Mouse (Mus musculus) testis, postnatal 10 days (tissue): Measurements from ENCODE around the gene Eif2b3.

Source experiments
- DNase-seq: peaks from one replicate; pipeline ENCODE4 v3.0.0; 2021; ENCODE audit warnings: low spot score

Eif2b3 gene

DNA sequence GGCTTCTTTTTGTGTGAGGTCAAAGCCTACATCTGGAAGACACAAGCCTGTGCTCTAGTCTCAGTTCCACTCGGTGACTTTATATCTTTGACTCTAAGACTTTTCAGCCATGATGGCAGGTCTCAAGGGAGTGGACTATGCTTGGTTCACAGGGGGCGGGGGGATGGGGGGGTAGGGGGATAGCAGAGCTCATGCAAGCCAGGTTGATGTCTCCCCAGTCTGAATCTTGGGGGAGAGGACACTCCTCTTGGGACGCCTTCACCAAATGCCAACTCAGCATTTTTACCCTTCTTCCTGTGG lies 105.0 kb downstream of the Eif2b3 start:
- DNase-seq: no peak

DNA sequence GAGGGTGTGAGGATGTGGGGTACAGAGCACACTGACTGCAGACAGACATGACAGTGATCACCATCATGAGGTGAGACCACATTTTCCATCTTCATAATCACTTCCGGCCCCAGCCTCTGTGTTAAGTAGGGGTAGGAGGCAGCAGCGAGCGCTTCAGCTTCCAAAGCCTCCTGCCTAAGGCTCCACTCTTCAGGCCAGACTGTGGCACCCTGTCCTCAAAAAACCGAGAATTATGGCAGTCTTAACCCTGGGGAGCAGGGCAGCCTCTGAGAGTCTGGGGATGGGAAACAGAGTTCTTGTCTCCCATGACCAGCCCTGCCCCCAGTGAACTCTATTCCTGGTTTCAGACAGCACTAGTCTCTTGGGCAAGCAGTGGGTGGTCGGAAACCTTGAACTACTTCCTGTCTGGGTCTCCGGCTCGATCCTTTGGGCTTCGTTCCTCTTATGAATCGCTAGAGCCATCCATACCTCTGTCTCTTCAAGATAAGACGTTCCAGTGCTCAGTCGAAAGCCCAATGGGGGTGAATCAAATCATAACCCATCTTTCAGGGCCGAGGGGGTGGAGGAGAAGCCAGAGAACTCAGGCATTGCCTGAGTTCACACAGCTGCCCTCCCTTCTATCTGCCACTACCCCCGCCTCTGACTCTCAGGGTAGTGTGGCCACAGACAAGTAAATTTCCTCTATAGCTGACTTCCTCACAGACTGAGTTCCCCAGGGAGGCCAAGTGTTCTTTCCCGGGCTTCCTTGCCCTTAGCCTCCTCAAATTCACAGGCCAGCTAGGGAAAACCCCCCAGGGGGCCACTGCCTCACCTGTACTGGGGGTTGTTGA lies 105.5 kb downstream of the Eif2b3 start:
- no peak for DNase-seq

DNA sequence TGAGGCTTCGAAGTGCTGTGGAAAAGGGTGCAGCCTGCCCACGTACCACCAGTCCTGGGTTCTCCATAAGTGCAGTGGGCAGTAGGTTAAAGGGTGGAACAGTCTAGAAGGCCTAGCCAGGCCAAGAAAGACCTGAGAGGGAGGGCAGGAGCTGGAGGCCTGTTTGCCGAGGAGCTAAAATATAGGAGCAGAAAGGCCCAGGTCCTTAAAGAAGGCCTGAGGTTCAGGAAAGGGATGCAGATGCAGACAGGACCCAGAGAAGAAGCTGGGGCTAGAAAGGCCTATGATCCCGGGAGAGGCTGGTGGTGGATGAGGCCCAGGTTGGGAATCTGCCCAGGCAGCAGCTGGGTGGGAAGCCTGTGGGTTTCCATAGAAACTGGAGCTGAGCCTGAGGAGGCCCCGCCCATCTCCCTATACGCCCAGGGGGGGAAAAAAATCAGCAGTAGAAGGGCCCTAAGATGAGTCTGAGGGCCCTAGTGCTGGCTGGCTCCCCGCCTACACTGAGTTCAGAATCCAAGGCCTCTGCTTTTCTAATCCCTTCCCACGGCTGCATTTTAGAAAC lies 106.2 kb downstream of the Eif2b3 start, which contains the start of gene Btbd19:
Btbd19 (minus strand) TSS at position 378 of the 562 bp plus-strand sequence.
- DNase-seq: peak; percentile 84

DNA sequence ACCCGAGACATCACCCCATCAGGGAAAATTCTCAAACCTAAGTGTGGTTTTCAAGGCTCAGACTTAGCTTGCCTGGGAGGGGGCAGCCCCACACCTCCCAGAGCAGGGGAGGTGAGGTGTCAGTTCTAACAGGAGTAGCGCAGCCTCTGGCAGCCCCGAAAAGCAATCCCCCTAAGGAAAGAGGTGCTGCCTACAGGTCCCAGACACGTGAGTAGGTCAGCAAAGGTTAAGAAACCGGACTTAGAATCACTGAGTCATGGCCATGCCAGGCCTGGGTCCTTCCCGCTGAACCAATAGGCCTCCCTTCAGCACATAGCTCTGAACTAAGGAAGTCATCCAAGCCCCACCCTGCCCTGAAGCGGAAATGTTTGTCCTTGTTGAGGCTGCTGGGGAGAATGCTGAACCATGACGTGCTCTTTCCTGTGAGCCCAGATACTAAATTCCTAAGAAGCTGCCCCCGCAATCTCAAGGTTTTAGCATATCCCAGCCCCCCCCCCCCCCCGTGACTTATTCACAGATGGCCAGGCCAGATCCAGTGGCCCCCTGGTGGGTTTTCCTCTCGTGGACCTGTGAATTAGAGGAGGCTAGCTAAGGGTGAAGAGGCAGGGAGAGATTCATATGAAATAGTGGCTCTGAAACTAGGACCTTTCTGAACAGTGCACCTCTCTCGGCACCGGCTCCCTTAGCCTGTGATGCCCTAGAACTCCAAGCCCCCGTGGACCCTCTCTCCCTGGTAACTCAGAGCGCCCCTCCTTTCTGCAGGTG lies 106.9 kb downstream of the Eif2b3 start:
- DNase-seq: peak; percentile 67

DNA sequence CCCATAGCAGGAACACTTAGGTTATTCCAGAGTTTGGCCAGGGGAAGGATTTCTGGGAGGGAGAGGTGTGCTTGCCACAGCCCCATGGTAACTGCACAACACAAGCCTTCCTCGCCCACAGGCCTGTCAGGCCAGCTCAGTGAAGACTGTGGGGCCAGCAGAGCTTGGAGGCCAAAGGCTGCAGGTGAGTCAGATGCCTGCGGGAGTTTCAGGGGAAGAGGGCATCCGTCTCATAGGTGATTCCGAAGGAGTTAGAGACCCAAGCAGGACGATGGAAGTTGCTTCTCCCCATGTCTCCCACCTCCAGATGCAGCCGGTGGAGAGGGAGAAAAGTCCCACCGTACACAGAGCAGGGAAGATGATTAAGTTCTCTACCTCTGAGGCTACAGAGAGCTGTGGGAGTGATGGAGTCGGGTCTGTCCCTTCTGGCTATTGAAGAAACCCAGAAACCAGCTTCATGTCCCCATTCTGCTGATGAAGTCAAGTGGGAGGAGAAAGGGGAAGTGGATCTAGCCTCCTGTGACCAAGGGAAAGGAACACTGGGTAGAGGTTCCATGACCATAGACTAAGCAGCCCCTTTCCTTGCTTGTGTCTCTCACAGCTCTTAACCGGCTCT lies 107.6 kb downstream of the Eif2b3 start, which contains the start of gene Tctex1d4:
Tctex1d4 (plus strand) TSS at position 120 of the 616 bp plus-strand sequence.
- DNase-seq: peak; percentile 42

DNA sequence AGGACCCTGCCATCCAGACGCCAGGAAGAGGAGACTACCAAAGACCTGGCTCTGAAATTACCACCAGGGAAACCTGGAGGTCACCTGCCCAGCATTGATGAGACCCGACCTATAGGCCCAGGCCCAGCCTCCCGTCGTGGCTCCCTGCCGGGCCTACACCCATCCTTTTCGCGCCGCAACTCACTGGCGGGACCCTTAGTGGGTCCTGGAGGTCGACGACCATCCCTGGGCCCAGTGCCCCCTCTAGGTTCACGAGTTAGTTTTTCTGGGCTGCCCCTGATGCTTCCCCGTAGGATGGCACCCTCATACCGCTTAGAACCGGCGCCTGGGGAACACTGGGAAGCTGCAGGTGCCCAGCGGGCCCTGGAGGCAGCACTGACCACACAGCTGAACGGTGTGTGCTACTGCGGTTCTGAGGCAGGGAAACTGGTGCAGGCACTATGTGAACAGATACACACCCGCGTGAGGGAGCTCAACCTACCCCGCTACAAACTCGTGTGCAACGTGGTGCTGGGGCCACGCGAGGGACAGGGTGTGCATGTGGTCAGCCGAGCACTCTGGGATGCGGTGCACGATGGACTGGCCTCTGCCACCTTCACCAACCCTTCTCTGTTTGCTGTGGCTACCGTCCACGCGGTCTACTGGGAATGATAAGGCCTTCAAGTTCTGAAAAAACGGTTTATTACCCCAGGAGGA lies 108.9 kb downstream of the Eif2b3 start:
- no peak for DNase-seq

DNA sequence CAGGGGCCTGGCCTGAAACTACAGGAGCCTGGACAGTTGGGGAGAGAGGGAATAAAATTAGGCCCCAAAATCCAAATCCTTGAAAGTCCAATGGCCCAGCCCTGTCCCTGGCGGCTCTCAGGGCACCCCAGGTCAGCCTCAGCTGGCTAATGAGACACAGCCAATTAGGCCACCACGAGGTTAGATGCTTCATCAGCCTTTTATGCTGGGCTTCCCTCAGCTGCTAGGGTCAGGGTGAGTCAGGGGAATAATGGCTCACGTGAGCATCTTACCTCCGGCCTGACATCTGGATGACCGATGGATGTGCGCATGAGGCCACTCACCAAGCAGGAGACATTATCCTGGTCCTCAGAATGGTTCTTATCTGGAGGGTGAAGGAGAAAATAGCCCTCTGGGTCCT lies 111.6 kb downstream of the Eif2b3 start:
- DNase-seq: no peak

DNA sequence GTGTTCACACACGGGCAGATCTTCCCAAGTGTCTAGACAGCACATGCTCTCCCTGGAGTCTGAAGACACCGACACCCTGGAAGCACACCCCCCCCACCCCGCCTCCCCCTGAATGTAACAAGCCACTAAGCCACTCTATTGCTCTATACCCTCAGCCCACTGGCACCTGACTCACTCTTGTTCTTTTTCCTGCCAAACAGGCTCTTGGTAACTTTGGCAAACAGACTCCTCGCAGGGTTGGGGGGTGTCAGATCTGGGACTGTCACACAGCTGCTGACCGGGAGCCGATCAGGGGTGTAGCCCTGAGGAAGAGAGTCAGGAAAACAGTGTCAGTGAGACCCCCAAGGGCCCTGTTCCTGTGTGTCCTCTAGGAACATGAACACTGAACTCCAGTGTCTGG lies 112.0 kb downstream of the Eif2b3 start:
- DNase-seq: no peak

DNA sequence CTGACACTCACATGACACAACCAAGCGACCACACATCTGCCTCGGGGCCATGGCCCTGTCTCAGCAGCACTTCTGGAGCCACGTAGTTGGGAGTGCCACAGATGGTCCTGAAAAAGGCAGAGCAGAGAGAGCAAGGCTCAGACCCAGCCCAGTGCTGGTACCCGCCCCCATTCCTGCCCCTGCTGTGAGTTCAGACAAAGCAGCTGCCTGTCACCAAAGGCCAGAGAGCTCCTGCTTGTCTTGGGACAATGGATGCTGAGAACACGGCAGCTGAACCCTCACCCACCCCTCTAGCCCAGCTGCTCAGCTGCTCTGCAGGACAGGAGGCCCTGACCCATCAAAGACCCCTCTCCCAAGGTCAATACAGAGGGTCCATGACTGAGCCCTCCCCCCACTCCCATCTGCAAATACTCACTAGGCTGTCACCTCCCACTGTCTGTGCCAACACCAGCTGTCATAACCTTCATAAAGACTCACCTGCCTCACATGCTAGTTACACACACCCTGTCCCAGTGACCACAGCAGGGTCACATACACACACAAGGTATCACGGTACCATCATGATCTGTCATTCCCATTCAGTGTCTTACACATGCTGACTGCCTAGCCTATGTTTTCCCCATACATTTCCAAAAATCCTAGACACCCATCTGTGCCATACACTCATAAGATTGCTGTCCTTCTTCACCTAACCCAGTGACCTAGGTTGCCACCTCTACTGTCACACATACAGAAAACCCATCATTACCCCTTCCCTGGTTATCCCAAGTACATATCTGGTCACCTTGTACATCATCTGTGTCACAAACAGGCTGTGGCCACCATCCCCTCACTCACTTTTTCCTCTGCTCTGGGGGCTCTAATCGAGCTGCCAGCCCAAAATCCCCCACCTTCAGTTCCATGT lies 112.9 kb downstream of the Eif2b3 start:
- no peak for DNase-seq

DNA sequence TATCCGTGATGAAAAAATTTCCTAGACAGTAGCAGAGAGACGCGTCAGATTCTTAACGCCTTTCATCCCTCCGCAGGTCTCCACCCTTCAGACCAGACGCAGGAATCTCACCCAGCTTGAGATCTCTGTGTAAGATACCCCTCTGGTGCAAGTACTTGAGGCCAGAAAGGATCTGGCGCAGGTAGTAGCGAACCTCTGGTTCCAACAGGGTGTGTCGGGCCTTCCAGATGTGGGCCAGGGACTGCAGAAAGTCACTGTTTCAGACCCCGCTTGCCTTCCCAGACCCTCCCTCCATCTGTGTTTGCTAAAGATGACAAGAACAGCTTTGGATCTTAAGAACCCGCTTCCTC lies 113.6 kb downstream of the Eif2b3 start:
- DNase-seq: no peak

DNA sequence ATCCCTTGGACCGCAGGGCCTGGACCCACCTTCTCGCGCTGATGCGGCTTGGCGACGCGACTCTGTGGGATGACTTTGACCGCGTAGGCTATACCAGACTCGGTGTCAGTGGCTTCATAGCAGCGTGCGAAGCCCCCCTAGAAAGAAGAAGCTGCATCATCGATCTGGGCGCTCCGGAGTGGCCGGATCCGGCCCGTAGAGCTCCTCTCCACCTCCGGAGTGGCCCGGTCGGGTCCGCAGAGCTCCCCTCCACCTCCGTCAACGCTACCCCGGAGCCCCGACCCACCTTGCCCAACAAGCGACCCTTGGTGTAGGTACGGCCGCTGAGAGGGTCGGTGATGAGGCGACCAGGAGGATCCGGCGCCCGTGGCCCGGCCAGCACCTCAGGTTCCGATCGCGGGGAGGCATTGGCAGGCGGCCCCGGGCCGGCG lies 114.2 kb downstream of the Eif2b3 start:
- DNase-seq: no peak

DNA sequence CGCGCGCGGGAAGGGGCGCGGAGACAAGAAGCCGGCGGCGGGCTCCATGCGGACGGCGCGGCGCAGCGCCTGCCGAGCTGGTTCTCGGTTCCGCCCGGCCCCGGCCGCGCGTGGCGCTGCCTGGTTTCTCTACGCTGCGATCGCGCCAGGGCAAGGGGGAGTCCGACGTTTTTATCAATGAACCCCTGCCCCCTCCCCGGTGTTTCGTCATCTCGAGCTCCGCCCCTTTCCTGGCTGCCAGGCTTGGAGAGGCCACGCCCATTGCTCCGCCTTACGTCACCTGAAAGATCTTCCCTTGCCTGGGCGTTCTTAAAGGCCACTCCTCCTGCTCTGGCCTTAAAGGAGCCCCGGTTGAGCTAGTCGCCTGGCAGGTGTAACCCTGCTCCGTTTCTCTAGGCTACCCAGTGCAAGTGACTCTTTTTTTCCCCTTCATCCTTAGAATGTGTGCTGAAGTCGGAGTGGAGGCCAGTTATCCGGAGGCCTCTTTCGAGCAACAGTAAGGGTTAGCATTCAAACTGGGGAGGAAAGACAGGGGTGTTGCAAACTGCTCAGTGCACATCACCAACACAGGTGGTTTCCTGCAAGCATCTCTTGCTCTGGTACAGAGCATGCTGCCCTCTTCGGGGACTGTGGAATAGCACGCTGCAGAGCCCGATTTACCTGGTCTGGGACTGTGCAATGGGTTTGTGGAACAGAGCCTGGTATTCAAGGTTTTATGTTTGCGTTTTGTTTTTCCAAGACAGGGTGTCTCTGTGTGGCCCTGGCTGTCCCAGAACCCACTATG lies 114.8 kb downstream of the Eif2b3 start, which contains the start of gene Plk3:
Plk3 (minus strand) TSS at position 147 of the 784 bp plus-strand sequence.
- DNase-seq: peak; percentile 99

DNA sequence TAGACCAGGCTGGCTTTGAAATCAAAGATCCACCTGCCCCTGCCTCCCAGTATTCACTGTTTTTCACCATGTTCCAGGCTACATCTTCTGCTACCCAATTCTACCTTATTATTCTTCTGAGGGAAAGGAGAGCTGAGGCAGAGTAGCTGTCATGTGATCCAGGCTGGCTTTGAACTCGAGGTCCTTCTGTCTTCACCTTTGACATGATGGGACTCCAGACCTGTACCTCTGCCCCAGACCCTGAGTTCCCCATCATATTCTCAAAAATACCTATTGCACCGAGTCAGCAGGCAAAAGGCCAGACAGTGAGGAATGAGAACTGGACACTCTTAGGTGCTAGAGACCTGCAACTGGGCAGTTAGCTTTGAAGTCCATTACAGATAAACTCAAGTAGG lies 115.4 kb downstream of the Eif2b3 start:
- no peak for DNase-seq

DNA sequence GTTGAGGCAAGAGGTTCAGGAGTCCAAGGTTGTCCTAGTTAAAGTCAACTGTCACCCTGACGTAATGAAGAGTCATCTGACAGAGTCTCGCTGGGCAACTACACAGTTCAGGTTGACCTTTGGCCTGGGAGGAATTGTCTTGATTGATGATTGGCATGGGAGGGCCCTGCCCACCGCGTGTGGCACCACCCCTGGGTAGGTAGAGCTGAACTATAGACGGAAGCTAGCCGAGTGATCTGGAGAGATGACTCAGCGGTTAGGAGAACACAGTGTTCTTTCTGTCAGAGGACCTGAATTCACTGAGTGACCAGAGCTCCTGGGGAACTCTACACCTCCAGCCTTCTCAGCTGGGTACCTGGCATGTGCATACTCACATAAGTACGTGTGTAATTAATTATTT lies 116.8 kb downstream of the Eif2b3 start:
- DNase-seq: no peak
